Mouse (Mus musculus) liver, postnatal 0 days (tissue): ENCODE results near the gene Kcng4.

Experiments
- CTCF ChIP-seq: sonication (generic); IDR thresholded peaks from 2 replicates; pipeline ENCODE4 v1.5.1; 2016; ENCODE audit warnings: antibody characterized with exemption, low read depth
- EP300 ChIP-seq: IDR thresholded peaks from 2 replicates; pipeline ENCODE4 v1.6.1; 2016; ENCODE audit warnings: antibody characterized with exemption, low read depth, mild to moderate bottlenecking

- TF ChIP-seq CTCF (no peak), EP300 (no peak)
These were observed 35.1 kb upstream of the Kcng4 start for GRCm38 (mm10) chr8:119670419-119671091.
